Mouse (Mus musculus): ENCODE data around the gene Arl5b. TPM values are rescaled to one million over a fixed set of nuclear protein-coding genes. Genes with fewer than 3 reads are reported as not detected.

Gene Arl5b
- polyA plus RNA-seq, 1 experiment from 2014 or later: 52.9 TPM

DNA sequence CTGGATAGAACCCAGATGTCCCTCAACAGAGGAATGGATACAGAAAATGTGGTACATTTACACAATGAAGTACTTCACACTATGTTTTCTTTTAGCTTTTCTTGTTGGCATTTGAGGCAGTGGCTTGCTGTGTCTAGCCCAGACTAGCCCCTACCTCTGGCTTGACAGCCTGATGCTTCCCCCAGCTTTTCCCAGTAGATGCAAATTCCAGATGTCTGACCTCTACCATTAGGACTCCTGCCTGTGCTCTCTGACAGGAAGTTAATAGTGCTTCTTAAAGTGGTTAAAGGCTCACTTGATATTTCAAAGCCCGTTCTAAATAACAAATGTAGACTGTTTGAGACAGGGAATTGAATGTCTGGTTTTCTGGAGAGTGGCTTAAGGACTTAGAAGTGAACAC, 14.6 kb downstream of the Arl5b start:
- no peaks in the 10 kb centered on the region for H3K27me3 ChIP-seq
- peaks cover 17% of the 10 kb centered on the region for H3K36me3 ChIP-seq (replicated peaks)
- ATAC-seq (ENCODE audit: low FRiP score): no peak
- peaks cover 19% of the 10 kb centered on the region; the same call in 1 of the 2 replicates for H3K4me1 ChIP-seq
- no peak overlapping the region for H3K4me3 ChIP-seq (replicated peaks)
- no peak overlapping the region for H3K27ac ChIP-seq
- no peak overlapping the region for H3K4me2 ChIP-seq
- H3K9me3 ChIP-seq: no peaks in the 10 kb centered on the region
- WGBS: 77% methylated on average over 1 of the region's 1 CpGs
- H3K9ac ChIP-seq: no peak overlapping the region

DNA sequence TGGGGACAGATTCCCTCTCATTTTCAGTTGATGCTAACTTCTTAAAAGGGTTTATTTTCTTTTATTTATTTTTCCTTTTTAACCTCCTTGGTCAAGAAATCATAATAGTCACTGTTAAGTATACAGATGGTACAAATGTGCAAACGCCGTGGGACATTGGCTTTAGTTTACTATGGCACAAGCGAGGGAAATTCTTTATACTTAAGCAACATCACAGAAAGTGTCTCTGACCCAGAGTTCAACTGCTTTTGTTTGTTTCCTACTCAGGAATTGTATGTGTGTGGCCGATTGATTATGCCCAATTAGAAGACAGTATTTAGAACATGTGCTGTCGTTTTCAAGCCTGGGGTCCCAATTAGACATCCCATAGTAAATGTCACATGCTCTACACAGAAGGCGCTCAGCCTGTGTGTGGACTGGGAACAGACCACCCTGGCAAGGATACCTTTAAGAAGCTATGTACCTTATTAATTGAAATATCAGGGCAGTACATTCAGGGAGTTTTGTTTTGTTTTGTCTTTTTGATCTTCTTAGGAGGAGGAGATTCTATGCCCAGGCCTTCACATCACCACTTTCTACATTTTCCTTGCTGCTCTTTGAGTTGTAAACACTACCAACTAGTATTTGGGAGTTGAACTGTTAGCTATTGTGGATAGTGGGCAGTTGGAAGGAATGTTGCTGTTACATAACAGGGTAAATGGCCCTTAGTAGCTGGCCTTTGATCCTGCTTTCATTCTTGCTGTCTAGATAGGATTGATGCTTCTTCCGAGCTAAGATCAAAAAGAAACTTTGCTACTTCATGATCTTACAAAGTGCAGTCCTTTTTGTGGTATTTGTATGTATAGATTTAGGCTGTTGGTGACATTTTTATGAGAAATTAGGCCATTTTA, 15.4 kb downstream of the Arl5b start:
- Histone ChIP-seq H3K27ac (no peak overlapping the region), H3K4me2 (no peak overlapping the region), H3K4me1 (peaks cover 14% of the 10 kb centered on the region; the same call in 1 of the 2 replicates), H3K9me3 (no peaks in the 10 kb centered on the region), H3K36me3 (replicated peaks) (peaks cover 16% of the 10 kb centered on the region), H3K27me3 (no peaks in the 10 kb centered on the region), H3K4me3 (replicated peaks) (no peak overlapping the region), H3K9ac (no peak overlapping the region)
- 0 out of 2 replicates have a peak, but pooled peaks have one; percentile 55 for ATAC-seq (ENCODE audit: low FRiP score)
- WGBS: 63% methylated on average over 7 of the region's 7 CpGs

DNA sequence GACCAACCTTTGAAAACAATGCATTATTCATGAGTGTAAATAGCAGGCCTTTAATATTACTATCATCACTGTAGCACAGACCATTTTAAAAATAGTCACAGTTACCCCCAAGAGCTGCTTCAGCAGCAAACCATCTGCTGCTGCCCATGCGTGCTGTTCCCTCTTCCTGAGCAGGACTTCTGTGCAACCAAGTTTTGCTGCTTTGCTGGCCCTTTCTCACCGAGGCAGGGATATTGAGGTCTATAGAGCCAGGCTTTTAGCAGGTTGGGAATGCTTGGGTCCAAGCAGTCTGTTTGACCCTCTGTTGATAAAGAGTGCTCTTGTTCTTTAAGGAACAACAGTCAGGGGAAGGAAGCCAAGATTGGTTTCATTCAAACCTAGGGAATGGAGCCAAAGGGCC, 16.3 kb downstream of the Arl5b start:
- Histone ChIP-seq H3K4me1 (peaks cover 14% of the 10 kb centered on the region; the same call in 1 of the 2 replicates), H3K9me3 (no peaks in the 10 kb centered on the region), H3K36me3 (replicated peaks) (peaks cover 20% of the 10 kb centered on the region), H3K4me3 (replicated peaks) (no peak overlapping the region), H3K27ac (no peak overlapping the region), H3K27me3 (no peaks in the 10 kb centered on the region), H3K9ac (no peak overlapping the region), H3K4me2 (no peak overlapping the region)
- ATAC-seq (ENCODE audit: low FRiP score): no peak
- WGBS: 75% methylated on average over 2 of the region's 2 CpGs

DNA sequence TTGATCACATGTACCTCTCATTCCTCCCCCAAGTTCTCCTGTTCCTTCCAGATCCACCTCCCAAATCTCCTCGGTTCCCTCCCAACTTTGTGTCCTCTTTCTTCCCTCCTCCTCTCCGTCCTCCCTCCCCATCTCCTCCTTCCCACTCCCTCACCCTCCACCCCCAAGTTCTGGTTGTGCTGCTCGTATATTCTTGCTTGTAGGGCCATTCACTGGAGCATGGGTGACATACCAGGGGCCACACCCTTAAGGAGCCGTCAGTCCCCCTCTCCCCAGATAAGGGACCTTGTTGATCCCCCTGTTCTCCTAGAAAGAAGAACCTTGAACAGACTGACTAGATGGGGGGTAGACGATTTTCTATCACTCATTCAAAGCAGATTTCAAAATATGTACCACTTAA, 17.9 kb downstream of the Arl5b start:
- Histone ChIP-seq H3K36me3 (replicated peaks) (peaks cover 24% of the 10 kb centered on the region), H3K27ac (no peak overlapping the region), H3K4me2 (no peak overlapping the region), H3K4me3 (replicated peaks) (no peak overlapping the region), H3K9me3 (no peaks in the 10 kb centered on the region), H3K9ac (no peak overlapping the region), H3K27me3 (no peaks in the 10 kb centered on the region), H3K4me1 (peaks cover 14% of the 10 kb centered on the region; the same call in 1 of the 2 replicates)
- 78% methylated on average over 5 of the region's 5 CpGs for WGBS
- ATAC-seq (ENCODE audit: low FRiP score): no peak

DNA sequence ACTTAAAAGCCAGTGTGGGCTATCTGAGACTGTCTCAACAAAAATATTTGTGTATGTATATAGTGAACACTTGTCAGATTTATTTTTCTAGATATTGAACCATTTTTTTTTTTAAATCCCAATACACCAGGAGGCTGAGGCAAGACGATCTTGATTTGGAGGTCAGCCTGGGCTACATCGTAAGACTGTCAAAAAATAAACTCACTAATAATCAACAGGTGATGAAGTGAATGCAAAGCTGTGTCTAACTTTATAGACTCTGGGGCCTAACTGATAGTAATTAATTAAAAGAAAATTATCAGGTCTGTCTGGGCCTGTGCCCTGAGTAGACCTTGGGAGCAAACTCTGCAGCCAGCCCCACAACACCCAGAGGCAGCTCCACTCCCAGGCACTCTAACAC, 34.5 kb downstream of the Arl5b start:
- no peaks in the 10 kb centered on the region for H3K4me1 ChIP-seq
- no peak overlapping the region for H3K9ac ChIP-seq
- H3K36me3 ChIP-seq (replicated peaks): peaks cover 44% of the 10 kb centered on the region
- H3K27ac ChIP-seq: no peak overlapping the region
- no peak overlapping the region for H3K4me2 ChIP-seq
- 0 out of 2 replicates have a peak, but pooled peaks have one; percentile 33 for ATAC-seq (ENCODE audit: low FRiP score)
- 99% methylated on average over 2 of the region's 2 CpGs for WGBS
- H3K9me3 ChIP-seq: no peaks in the 10 kb centered on the region
- no peak overlapping the region for H3K4me3 ChIP-seq (replicated peaks)
- H3K27me3 ChIP-seq: no peaks in the 10 kb centered on the region

DNA sequence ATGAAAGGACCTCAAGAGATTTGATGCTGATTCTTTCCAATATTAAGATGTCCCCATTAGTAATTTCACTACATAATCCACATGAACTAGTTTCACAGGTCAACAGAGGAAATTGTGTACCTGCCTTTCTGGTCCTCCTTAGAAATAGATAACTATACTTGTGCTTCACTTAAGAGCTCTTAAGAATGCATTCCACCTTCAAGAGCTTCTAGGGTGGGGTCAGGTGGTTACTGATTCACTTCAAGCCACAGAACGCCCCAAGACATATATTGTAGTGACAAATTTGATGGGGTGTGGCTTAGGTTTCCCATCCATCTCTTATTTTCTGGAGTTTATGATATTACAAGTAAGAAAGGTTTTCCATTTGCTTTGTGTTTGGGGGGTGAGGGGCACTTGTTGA, 38.1 kb downstream of the Arl5b start:
- no peak for ATAC-seq (ENCODE audit: low FRiP score)
- no peaks in the 10 kb centered on the region for H3K4me1 ChIP-seq
- H3K27ac ChIP-seq: no peak overlapping the region
- no peaks in the 10 kb centered on the region for H3K27me3 ChIP-seq
- 83% methylated on average over 1 of the region's 1 CpGs for WGBS
- no peak overlapping the region for H3K9ac ChIP-seq
- peaks cover 16% of the 10 kb centered on the region for H3K36me3 ChIP-seq (replicated peaks)
- H3K9me3 ChIP-seq: no peaks in the 10 kb centered on the region
- H3K4me3 ChIP-seq (replicated peaks): no peak overlapping the region
- H3K4me2 ChIP-seq: no peak overlapping the region

DNA sequence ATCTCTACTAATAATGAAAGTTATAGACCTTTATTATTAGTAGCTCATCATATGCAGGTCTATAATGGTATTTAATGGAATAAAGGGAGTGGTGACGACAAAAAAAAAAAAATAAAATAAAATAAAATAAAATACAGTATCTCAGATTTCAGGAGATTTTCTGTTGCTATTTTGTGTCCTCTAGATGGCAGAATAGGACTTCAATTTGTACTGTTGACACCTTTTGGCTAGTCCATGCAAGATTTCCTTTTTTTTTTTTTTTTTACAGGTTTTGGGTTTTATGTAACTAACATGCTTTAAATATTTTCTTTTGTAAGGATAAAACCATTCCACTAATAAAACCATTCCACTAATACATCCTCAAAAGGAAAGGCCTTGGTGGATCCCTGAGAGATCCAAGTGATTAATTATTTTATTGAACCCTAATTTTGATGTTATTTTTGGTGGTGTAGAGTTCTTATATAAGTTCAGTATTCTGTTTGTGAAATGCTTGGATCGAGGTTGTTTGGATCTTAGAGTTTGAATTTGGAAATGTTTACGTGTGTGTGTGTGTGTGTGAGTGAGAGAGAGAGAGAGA, 47.4 kb downstream of the Arl5b start:
- no peaks in the 10 kb centered on the region for H3K4me1 ChIP-seq
- no peaks in the 10 kb centered on the region for H3K9me3 ChIP-seq
- 71% methylated on average over 3 of the region's 3 CpGs for WGBS
- no peak overlapping the region for H3K4me2 ChIP-seq
- no peak overlapping the region for H3K9ac ChIP-seq
- H3K27me3 ChIP-seq: no peaks in the 10 kb centered on the region
- no peak overlapping the region for H3K27ac ChIP-seq
- no peak overlapping the region for H3K4me3 ChIP-seq (replicated peaks)
- ATAC-seq (ENCODE audit: low FRiP score): no peak
- H3K36me3 ChIP-seq (replicated peaks): no peaks in the 10 kb centered on the region

DNA sequence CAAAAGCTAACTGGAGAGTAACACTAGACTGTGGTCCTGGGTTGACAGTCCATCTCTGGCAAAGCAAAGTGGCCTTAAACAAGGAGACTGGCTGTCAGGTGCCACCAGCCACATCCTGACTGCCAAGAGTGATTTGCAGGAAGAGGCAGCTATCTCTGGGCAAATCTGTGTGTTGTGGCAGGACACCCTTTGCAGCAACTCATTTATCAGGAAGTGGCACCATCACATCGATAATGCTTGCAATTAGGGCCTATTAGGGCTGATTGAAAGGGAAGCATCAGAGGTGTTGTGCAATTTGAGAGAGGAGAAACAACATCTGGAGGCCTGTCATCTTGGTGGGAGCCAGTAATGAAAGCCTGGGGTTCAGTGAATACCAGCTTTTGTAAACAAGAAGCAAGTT, 55.2 kb downstream of the Arl5b start:
- WGBS: 65% methylated on average over 1 of the region's 1 CpGs
- ATAC-seq (ENCODE audit: low FRiP score): no peak

DNA sequence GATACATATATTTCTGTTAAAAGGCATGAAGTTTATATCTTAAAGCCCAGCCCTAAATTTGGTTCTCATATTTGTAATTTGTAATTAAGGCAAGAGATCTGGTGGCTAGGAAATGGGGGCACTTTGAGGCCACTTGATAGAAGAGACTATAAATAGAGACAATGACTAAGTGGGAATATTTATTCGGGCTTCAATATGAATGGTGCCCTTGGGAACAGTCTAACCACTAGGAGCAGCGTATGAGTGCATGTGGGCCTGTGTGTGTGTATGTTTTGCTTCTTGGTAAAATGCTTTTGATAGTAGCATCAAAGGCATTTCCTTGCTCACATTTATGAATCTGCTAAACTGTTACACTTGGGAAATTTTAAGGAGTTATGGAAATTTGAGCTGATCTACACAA, 62.1 kb downstream of the Arl5b start:
- Histone ChIP-seq H3K27me3 (no peaks in the 10 kb centered on the region), H3K4me2 (no peak overlapping the region), H3K36me3 (replicated peaks) (no peaks in the 10 kb centered on the region), H3K4me3 (replicated peaks) (no peak overlapping the region), H3K27ac (no peak overlapping the region), H3K9me3 (no peaks in the 10 kb centered on the region), H3K9ac (no peak overlapping the region), H3K4me1 (no peaks in the 10 kb centered on the region)
- ATAC-seq (ENCODE audit: low FRiP score): no peak
- WGBS: 83% methylated on average over 2 of the region's 2 CpGs

More for the DNA sequence above, 55.2 kb downstream of the Arl5b start:
- no peaks in the 10 kb centered on the region for H3K9me3 ChIP-seq
- H3K4me2 ChIP-seq: no peak overlapping the region
- H3K36me3 ChIP-seq (replicated peaks): no peaks in the 10 kb centered on the region
- no peak overlapping the region for H3K4me3 ChIP-seq (replicated peaks)
- H3K27ac ChIP-seq: no peak overlapping the region
- no peaks in the 10 kb centered on the region for H3K27me3 ChIP-seq
- no peak overlapping the region for H3K9ac ChIP-seq
- no peaks in the 10 kb centered on the region for H3K4me1 ChIP-seq

DNA sequence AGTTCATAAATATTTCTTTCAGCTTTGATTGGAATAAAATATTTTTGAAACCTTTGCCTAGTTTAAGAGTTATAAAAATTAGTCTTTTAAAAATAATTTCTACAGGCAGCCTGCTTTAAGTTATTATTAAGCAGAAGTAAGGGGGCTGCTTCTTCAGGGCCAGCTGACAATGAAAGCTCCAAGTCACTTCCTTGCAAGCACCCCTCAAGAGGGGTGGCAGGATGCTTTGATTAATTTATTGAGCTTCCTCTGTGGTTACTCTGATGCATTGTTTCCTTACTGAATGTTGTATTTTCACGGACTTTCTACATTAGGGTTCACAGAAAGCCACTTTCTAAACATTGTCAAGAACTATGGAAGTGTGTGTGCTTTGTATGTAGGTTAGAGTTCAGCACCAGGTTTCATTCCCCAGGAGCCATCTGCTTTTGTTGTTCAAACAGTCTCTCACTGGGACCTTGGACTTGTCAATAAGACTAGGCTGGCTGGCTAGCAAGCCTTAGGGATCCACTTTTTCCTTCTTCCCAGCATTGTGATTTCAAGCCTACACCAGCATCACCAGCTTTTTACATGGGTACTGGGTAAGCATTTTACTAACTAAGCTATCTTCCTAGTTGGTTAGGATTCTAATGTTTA, 62.7 kb downstream of the Arl5b start:
- 69% methylated on average over 1 of the region's 1 CpGs for WGBS

DNA sequence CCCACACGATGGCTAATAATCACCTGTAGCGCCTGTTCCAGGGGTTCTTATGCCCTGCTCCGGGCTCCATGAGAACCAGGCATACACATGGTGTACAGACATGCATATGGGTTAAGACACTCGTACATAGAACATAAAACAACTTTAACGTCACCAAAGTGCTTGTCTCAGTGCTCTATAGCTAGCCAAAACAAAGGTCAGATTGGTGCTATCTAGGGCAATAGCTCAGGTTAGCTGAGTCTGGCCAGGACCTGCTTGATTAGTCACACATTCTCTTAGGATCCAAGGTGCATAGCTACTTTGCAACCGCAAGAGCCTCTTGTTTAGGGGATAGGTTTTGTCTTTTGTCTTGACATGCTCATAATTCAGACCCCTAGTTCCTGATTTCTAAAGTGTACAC, 63.5 kb downstream of the Arl5b start:
- H3K4me3 ChIP-seq (replicated peaks): no peak overlapping the region
- no peak for ATAC-seq (ENCODE audit: low FRiP score)
- H3K9ac ChIP-seq: no peak overlapping the region
- H3K4me2 ChIP-seq: no peak overlapping the region
- H3K27me3 ChIP-seq: no peaks in the 10 kb centered on the region
- H3K4me1 ChIP-seq: no peaks in the 10 kb centered on the region
- WGBS: 96% methylated on average over 6 of the region's 6 CpGs
- no peaks in the 10 kb centered on the region for H3K36me3 ChIP-seq (replicated peaks)
- no peak overlapping the region for H3K27ac ChIP-seq
- no peaks in the 10 kb centered on the region for H3K9me3 ChIP-seq

More for the DNA sequence above, 62.7 kb downstream of the Arl5b start:
- Histone ChIP-seq H3K4me3 (replicated peaks) (no peak overlapping the region), H3K4me1 (no peaks in the 10 kb centered on the region), H3K9me3 (no peaks in the 10 kb centered on the region), H3K36me3 (replicated peaks) (no peaks in the 10 kb centered on the region), H3K27ac (no peak overlapping the region), H3K9ac (no peak overlapping the region), H3K27me3 (no peaks in the 10 kb centered on the region), H3K4me2 (no peak overlapping the region)
- ATAC-seq (ENCODE audit: low FRiP score): no peak

DNA sequence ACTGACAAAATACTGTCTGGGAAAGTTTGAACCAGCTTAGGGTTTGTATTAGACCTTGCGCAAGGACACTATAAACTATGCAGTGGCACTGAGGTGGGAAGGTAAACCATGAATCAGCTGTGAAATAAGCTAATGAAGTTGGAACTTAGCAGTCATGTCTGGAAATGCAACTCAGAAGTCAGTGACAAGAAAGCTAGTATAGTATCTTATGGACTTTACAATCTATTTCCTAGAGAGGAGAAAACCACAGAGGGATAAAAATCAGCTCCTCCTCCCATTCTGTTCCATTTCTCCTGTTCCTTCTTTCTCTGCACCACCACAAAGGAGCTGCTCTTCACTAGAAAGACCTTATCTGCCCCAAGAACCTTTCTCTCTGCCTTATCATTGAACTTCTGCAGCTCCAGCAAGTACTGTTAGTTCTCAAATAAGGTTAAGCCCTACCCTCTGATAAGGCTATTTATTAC, 72.1 kb downstream of the Arl5b start:
- no peak overlapping the region for H3K4me3 ChIP-seq (replicated peaks)
- H3K27me3 ChIP-seq: no peaks in the 10 kb centered on the region
- no peak overlapping the region for H3K4me2 ChIP-seq
- no peak overlapping the region for H3K27ac ChIP-seq
- ATAC-seq (ENCODE audit: low FRiP score): no peak
- WGBS: 100% methylated on average over 1 of the region's 1 CpGs
- no peaks in the 10 kb centered on the region for H3K4me1 ChIP-seq
- H3K9ac ChIP-seq: no peak overlapping the region
- H3K9me3 ChIP-seq: no peaks in the 10 kb centered on the region
- no peaks in the 10 kb centered on the region for H3K36me3 ChIP-seq (replicated peaks)
